Mouse (Mus musculus) inflammation-experienced regulatory T-cells, adult 16 weeks (primary cell): ENCODE data around the gene Dusp2. TPM values are rescaled to one million over a fixed set of nuclear protein-coding genes. Genes with fewer than 3 reads are reported as not detected.

Experiments
- polyA plus RNA-seq: library from polyadenylated mRNA; unstranded; fragments of 100-300 nt; shearing (Covaris generic); gene quantifications from one replicate; pipeline ENCODE4 v1.2.1, GENCODE M21; 2017

Dusp2 gene
- polyA plus RNA-seq = 9.9 TPM

GRCm38 (mm10) chr2:127335767-127336496 is at the start of gene Dusp2:
Dusp2 (plus strand) TSS chr2:127336159.

GRCm38 (mm10) chr2:127338416-127338815 is 2.5 kb downstream of the Dusp2 start, which contains the start of gene Astl:
Astl (plus strand) TSS chr2:127338639.

GRCm38 (mm10) chr2:127362459-127363281 is 26.7 kb downstream of the Dusp2 start, which contains the start of gene Adra2b:
Adra2b (plus strand) TSS chr2:127363208.

Other genes with a start within 250 kb of the Dusp2 start
- 8.9 TPM for gene Ncaph, start 202.2 kb upstream of the Dusp2 start, polyA plus RNA-seq
- 8.5 TPM for gene Itpripl1, start 192.7 kb upstream of the Dusp2 start, polyA plus RNA-seq
- gene 1810024B03Rik, start 127.9 kb upstream of the Dusp2 start, polyA plus RNA-seq = 1.0 TPM
- 128 TPM for gene Snrnp200, start 127.8 kb upstream of the Dusp2 start, polyA plus RNA-seq
- gene Ciao1, start 88.3 kb upstream of the Dusp2 start, polyA plus RNA-seq = 101 TPM
- gene Tmem127, start 88.3 kb upstream of the Dusp2 start, polyA plus RNA-seq = 36.1 TPM
- gene Stard7, start 65.9 kb upstream of the Dusp2 start, polyA plus RNA-seq = 35.1 TPM
- 0.56 TPM for gene Astl, start 2.5 kb downstream of the Dusp2 start, polyA plus RNA-seq
- gene Adra2b, start 27.0 kb downstream of the Dusp2 start, polyA plus RNA-seq = not detected
- 0.90 TPM for gene Gpat2, start 89.0 kb downstream of the Dusp2 start, polyA plus RNA-seq
- 36.1 TPM for gene Fahd2a, start 108.4 kb downstream of the Dusp2 start, polyA plus RNA-seq
- gene Kcnip3, start 185.9 kb downstream of the Dusp2 start, polyA plus RNA-seq = 0.60 TPM
- gene Prom2, start 205.3 kb downstream of the Dusp2 start, polyA plus RNA-seq = not detected